Mouse (Mus musculus): ENCODE measurements around the gene Foxk1.

Gene Foxk1

DNA sequence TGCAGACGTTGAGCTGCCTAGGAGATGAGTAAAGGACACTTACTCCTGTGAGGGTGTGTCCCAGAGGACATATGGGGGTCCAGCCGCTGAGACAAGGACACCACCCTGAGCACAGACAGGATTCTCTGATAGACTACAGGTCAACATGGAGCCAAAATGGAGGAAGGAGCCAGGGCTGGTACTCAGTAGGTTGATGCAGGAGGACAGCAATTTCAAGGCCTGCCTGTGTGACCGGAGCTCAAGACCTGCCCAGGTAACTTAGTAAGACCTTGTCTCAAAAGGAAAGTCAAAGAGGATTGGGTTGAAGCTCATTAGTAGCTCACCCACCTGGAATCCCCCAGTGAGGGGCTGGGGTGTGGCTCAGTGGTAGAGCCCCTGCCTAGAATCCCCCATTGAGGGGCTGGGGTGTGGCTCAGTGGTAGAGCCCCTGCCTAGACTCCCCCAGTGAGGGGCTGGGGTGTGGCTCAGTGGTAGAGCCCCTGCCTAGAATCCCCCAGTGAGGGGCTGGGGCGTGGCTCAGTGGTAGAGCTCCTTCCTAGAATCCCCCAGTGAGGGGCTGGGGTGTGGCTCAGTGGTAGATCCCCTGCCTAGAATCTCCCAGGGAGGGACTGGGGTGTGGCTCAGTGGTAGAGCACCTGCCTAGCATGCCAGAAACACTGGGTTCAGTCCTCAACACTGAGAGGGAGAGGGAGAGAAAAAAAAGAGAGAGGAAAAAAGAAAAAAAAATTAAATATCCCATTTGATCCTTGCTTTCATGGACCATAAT lies 30.7 kb upstream of the Foxk1 start:
- H3K36me3 ChIP-seq (ENCODE audit: insufficient read depth, low read length), result peaks cover 21% of the 10 kb centered on the region
- H3K27me3 ChIP-seq (ENCODE audit: insufficient read depth, low read length), result no peaks in the 10 kb centered on the region
- TF ChIP-seq CTCF (conservative IDR thresholded peaks at IDR 0.05; ENCODE audit: low read length) (no peak), POU5F1 (IDR thresholded peaks at IDR 0.05; ENCODE audit: borderline replicate concordance, low read length) (no peak), NANOG (IDR thresholded peaks at IDR 0.05; ENCODE audit: borderline replicate concordance, low read length) (no peak)
- peaks cover 32% of the 10 kb centered on the region for H3K9me3 ChIP-seq (ENCODE audit: low read length)
- peaks cover 81% of the 10 kb centered on the region for H3K4me1 ChIP-seq (replicated peaks; ENCODE audit: low read depth, low read length)
- H3K4me3 ChIP-seq (replicated peaks; ENCODE audit: low read length), result 0 out of 2 replicates have a peak overlapping the region, but pooled peaks have one; percentile 23

DNA sequence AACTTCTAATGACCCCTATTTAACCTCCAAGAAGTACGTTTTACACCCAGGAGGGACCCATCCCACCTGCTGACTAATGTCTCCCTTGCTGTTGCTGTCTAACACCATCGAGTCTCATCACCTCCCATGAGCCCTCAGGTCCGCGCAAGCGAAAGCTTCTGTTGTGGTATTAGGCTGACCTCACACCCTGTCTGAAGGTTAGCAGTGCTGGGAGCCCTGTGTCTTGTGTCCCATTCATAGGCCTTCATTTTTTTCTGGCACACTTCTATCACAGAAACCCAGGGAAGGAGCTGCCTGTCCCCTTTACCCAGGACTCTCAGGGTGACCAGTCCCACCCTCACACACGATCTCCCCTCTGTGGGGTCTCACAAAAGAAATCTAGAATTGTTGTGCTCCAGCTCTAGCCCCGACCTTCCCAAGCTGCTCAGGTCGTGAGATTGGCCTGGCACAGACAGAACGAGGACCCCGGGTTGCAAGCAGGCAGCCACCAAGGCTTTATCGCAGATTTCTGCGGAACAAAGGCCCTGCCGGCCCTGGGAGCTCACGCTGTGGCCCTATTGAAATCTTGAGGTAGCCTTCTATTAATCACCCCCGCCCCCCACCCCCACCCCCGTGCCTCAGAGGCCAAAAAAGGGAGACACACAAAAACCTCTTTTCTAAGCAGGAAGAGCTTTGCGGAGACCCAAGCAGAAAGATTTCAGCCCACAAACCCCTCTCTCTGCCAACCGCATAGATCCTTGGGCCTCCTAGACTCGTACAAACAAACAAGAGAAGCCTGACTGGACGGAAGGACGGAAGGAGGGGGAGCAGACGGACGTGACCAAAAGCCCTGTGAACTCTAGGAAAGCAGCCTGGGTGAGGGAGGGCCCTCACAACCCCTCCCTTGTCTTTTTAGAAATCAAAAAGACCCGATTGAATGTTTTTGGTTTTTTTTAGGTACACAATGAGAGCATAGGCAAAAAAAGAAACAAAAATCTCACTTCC lies 29.8 kb upstream of the Foxk1 start:
- peaks cover 21% of the 10 kb centered on the region for H3K36me3 ChIP-seq (ENCODE audit: insufficient read depth, low read length)
- H3K4me1 ChIP-seq (replicated peaks; ENCODE audit: low read depth, low read length), result peaks cover 75% of the 10 kb centered on the region
- no peak for TF ChIP-seq POU5F1 (IDR thresholded peaks at IDR 0.05; ENCODE audit: borderline replicate concordance, low read length)
- TF ChIP-seq NANOG (IDR thresholded peaks at IDR 0.05; ENCODE audit: borderline replicate concordance, low read length), result no peak
- TF ChIP-seq CTCF (conservative IDR thresholded peaks at IDR 0.05; ENCODE audit: low read length), result no peak
- no peaks in the 10 kb centered on the region for H3K27me3 ChIP-seq (ENCODE audit: insufficient read depth, low read length)
- H3K9me3 ChIP-seq (ENCODE audit: low read length), result peaks cover 32% of the 10 kb centered on the region
- H3K4me3 ChIP-seq (replicated peaks; ENCODE audit: low read length), result peak overlapping the region; percentile 54

GRCm38 (mm10) chr5:142372207-142372606 lies 29.1 kb upstream of the Foxk1 start:
- Histone ChIP-seq H3K4me1 (replicated peaks; ENCODE audit: low read depth, low read length) (peaks cover 71% of the 10 kb centered on the region), H3K36me3 (ENCODE audit: insufficient read depth, low read length) (peaks cover 21% of the 10 kb centered on the region), H3K4me3 (replicated peaks; ENCODE audit: low read length) (peak overlapping the region; percentile 54), H3K9me3 (ENCODE audit: low read length) (peaks cover 32% of the 10 kb centered on the region), H3K27me3 (ENCODE audit: insufficient read depth, low read length) (no peaks in the 10 kb centered on the region)
- TF ChIP-seq NANOG (IDR thresholded peaks at IDR 0.05; ENCODE audit: borderline replicate concordance, low read length) (no peak), CTCF (conservative IDR thresholded peaks at IDR 0.05; ENCODE audit: low read length) (no peak), POU5F1 (IDR thresholded peaks at IDR 0.05; ENCODE audit: borderline replicate concordance, low read length) (no peak)

- Histone ChIP-seq H3K9me3 (ENCODE audit: low read length) (peaks cover 32% of the 10 kb centered on the region), H3K36me3 (ENCODE audit: insufficient read depth, low read length) (peaks cover 11% of the 10 kb centered on the region), H3K27me3 (ENCODE audit: insufficient read depth, low read length) (no peaks in the 10 kb centered on the region), H3K4me1 (replicated peaks; ENCODE audit: low read depth, low read length) (peaks cover 57% of the 10 kb centered on the region), H3K4me3 (replicated peaks; ENCODE audit: low read length) (no peak overlapping the region)
- TF ChIP-seq NANOG (IDR thresholded peaks at IDR 0.05; ENCODE audit: borderline replicate concordance, low read length) (no peak), CTCF (conservative IDR thresholded peaks at IDR 0.05; ENCODE audit: low read length) (no peak), POU5F1 (IDR thresholded peaks at IDR 0.05; ENCODE audit: borderline replicate concordance, low read length) (no peak)
Observed at GRCm38 (mm10) chr5:142374343-142374742, 27.0 kb upstream of the Foxk1 start.

GRCm38 (mm10) chr5:142375641-142376040 lies 25.7 kb upstream of the Foxk1 start:
- Histone ChIP-seq H3K27me3 (ENCODE audit: insufficient read depth, low read length) (no peaks in the 10 kb centered on the region), H3K9me3 (ENCODE audit: low read length) (peaks cover 22% of the 10 kb centered on the region), H3K4me1 (replicated peaks; ENCODE audit: low read depth, low read length) (peaks cover 44% of the 10 kb centered on the region), H3K4me3 (replicated peaks; ENCODE audit: low read length) (no peak overlapping the region), H3K36me3 (ENCODE audit: insufficient read depth, low read length) (no peaks in the 10 kb centered on the region)
- TF ChIP-seq NANOG (IDR thresholded peaks at IDR 0.05; ENCODE audit: borderline replicate concordance, low read length), result no peak
- TF ChIP-seq CTCF (conservative IDR thresholded peaks at IDR 0.05; ENCODE audit: low read length), result no peak
- no peak for TF ChIP-seq POU5F1 (IDR thresholded peaks at IDR 0.05; ENCODE audit: borderline replicate concordance, low read length)

GRCm38 (mm10) chr5:142376071-142376470 lies 25.2 kb upstream of the Foxk1 start:
- H3K4me3 ChIP-seq (replicated peaks; ENCODE audit: low read length), result no peak overlapping the region
- H3K36me3 ChIP-seq (ENCODE audit: insufficient read depth, low read length), result no peaks in the 10 kb centered on the region
- peaks cover 19% of the 10 kb centered on the region for H3K9me3 ChIP-seq (ENCODE audit: low read length)
- H3K27me3 ChIP-seq (ENCODE audit: insufficient read depth, low read length), result no peaks in the 10 kb centered on the region
- no peak for TF ChIP-seq CTCF (conservative IDR thresholded peaks at IDR 0.05; ENCODE audit: low read length)
- no peak for TF ChIP-seq NANOG (IDR thresholded peaks at IDR 0.05; ENCODE audit: borderline replicate concordance, low read length)
- TF ChIP-seq POU5F1 (IDR thresholded peaks at IDR 0.05; ENCODE audit: borderline replicate concordance, low read length), result no peak
- H3K4me1 ChIP-seq (replicated peaks; ENCODE audit: low read depth, low read length), result peaks cover 40% of the 10 kb centered on the region

GRCm38 (mm10) chr5:142378068-142378467 lies 23.2 kb upstream of the Foxk1 start:
- no peaks in the 10 kb centered on the region for H3K36me3 ChIP-seq (ENCODE audit: insufficient read depth, low read length)
- no peak overlapping the region for H3K4me3 ChIP-seq (replicated peaks; ENCODE audit: low read length)
- no peak for TF ChIP-seq POU5F1 (IDR thresholded peaks at IDR 0.05; ENCODE audit: borderline replicate concordance, low read length)
- TF ChIP-seq NANOG (IDR thresholded peaks at IDR 0.05; ENCODE audit: borderline replicate concordance, low read length), result no peak
- no peak for TF ChIP-seq CTCF (conservative IDR thresholded peaks at IDR 0.05; ENCODE audit: low read length)
- H3K27me3 ChIP-seq (ENCODE audit: insufficient read depth, low read length), result no peaks in the 10 kb centered on the region; the same call in 1 of the 2 replicates
- H3K4me1 ChIP-seq (replicated peaks; ENCODE audit: low read depth, low read length), result peaks cover 21% of the 10 kb centered on the region
- H3K9me3 ChIP-seq (ENCODE audit: low read length), result peaks cover 19% of the 10 kb centered on the region

GRCm38 (mm10) chr5:142380491-142380890 lies 20.8 kb upstream of the Foxk1 start:
- no peak for TF ChIP-seq CTCF (conservative IDR thresholded peaks at IDR 0.05; ENCODE audit: low read length)
- TF ChIP-seq POU5F1 (IDR thresholded peaks at IDR 0.05; ENCODE audit: borderline replicate concordance, low read length), result no peak
- no peak for TF ChIP-seq NANOG (IDR thresholded peaks at IDR 0.05; ENCODE audit: borderline replicate concordance, low read length)
- Histone ChIP-seq H3K4me1 (replicated peaks; ENCODE audit: low read depth, low read length) (peaks cover 12% of the 10 kb centered on the region), H3K4me3 (replicated peaks; ENCODE audit: low read length) (no peak overlapping the region), H3K27me3 (ENCODE audit: insufficient read depth, low read length) (peaks cover 3% of the 10 kb centered on the region; the same call in 1 of the 2 replicates), H3K36me3 (ENCODE audit: insufficient read depth, low read length) (no peaks in the 10 kb centered on the region), H3K9me3 (ENCODE audit: low read length) (peaks cover 12% of the 10 kb centered on the region)

Data from E14TG2a.4 (cell line).